Mouse (Mus musculus): ENCODE results near the gene Fam168a. TPM values are rescaled to one million over a fixed set of nuclear protein-coding genes. Genes with fewer than 3 reads are reported as not detected.
"Not testable (repeated sequence)": the region's sequence is repeated elsewhere in the genome, so short reads cannot be mapped to it uniquely, and the experiment has no call there.

The Fam168a gene
- polyA plus RNA-seq, 2 experiments from 2014 or later = 17.3 to 18.0 TPM

GRCm38 (mm10) chr7:100842175-100842574 lies 135.7 kb downstream of the Fam168a start:
- no peak for ATAC-seq

GRCm38 (mm10) chr7:100843866-100844265 lies 137.4 kb downstream of the Fam168a start:
- ATAC-seq = no peak

- ATAC-seq = no peak
Measured at GRCm38 (mm10) chr7:100844385-100845025, 138.1 kb downstream of the Fam168a start.

GRCm38 (mm10) chr7:100845026-100845400 lies 138.6 kb downstream of the Fam168a start:
- ATAC-seq = no peak

GRCm38 (mm10) chr7:100845412-100845811 lies 139.0 kb downstream of the Fam168a start:
- ATAC-seq = peak; percentile 77

GRCm38 (mm10) chr7:100846033-100846432 lies 139.6 kb downstream of the Fam168a start:
- ATAC-seq = not testable (repeated sequence)

GRCm38 (mm10) chr7:100847131-100847530 lies 140.7 kb downstream of the Fam168a start:
- no peak for ATAC-seq

- peak; percentile 28 for ATAC-seq
Measured at GRCm38 (mm10) chr7:100848744-100849143, 142.3 kb downstream of the Fam168a start.

- ATAC-seq = no peak
Measured at GRCm38 (mm10) chr7:100849508-100849907, 143.1 kb downstream of the Fam168a start.

- ATAC-seq = no peak
Measured at GRCm38 (mm10) chr7:100851481-100852356, 145.3 kb downstream of the Fam168a start.

GRCm38 (mm10) chr7:100853396-100853795 lies 147.0 kb downstream of the Fam168a start:
- no peak for ATAC-seq

GRCm38 (mm10) chr7:100854137-100854814 lies 147.8 kb downstream of the Fam168a start:
- ATAC-seq = no peak

GRCm38 (mm10) chr7:100854861-100855260 lies 148.4 kb downstream of the Fam168a start:
- ATAC-seq = no peak

- no peak for ATAC-seq
Measured at GRCm38 (mm10) chr7:100855300-100855699, 148.9 kb downstream of the Fam168a start.

- ATAC-seq = peak; percentile 94
Measured at GRCm38 (mm10) chr7:100855795-100856573, 149.5 kb downstream of the Fam168a start.

GRCm38 (mm10) chr7:100860450-100860849 lies 154.0 kb downstream of the Fam168a start:
- no peak for ATAC-seq

GRCm38 (mm10) chr7:100861209-100861608 lies 154.8 kb downstream of the Fam168a start:
- no peak for ATAC-seq

- ATAC-seq = no peak
Measured at GRCm38 (mm10) chr7:100862353-100862752, 155.9 kb downstream of the Fam168a start.

GRCm38 (mm10) chr7:100862828-100863638 lies 156.6 kb downstream of the Fam168a start, which contains the start of gene Relt:
TSS of gene Relt (minus strand) at chr7:100863446.
- peak; percentile 88 for ATAC-seq

GRCm38 (mm10) chr7:100866675-100867074 lies 160.2 kb downstream of the Fam168a start:
- no peak for ATAC-seq

GRCm38 (mm10) chr7:100867561-100867960 lies 161.1 kb downstream of the Fam168a start:
- ATAC-seq = no peak

Data from activated CD4-positive, CD25-positive, alpha-beta regulatory T cell, adult 4 months (primary cell).